Mouse (Mus musculus): ENCODE measurements around the gene Wdr45. TPM values are rescaled to one million over a fixed set of nuclear protein-coding genes. Genes with fewer than 3 reads are reported as not detected.

Gene Wdr45
- polyA plus RNA-seq, 1 experiment, result 8.7 TPM

DNA sequence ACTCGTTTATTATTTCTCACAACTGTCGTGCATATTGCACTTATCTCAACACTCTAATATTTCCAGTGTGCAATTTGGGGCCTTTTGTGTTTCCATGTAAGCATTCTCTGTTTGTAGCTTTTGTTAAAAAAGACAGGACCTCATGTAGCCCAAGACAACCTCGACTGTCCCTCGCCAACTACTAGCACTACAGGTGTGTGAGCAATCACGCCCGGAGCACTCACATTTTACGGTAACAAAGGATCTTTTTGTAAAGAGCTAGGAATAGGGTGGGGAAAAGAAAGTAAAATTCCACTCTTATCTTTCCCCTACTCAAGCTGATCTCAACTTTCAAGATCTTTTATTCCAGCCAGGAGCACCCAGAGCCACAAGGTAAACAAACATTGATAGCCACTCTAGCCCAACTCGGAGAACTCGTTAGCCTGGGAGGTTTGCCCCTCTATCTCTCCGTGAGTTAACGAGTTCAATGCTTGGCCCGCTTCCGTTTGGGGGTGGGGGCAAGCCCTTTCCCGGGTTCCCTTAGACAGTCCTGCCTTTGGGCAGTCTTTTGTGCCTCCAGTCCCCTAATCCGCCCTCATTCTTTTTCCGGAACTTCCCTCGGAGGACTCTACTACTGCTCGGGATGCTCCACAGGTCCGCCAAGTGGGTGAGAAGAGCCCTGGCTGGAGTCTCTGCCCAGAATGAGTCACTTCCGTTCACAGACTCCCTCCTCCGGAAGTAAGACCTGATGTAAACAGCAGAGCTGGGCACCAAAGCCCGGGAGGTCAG lies 7.6 kb downstream of the Wdr45 start, which contains the start of gene Gm45208:
Gm45208 (plus strand) TSS at position 732 of the 768 bp plus-strand sequence.
- no peak for TF ChIP-seq GATA1 (IDR thresholded peaks at IDR 0.05; ENCODE audit: borderline replicate concordance, low read length)
- TF ChIP-seq FLI1 (IDR thresholded peaks at IDR 0.05; ENCODE audit: low read length), result no peak
- H3K4me3 ChIP-seq (replicated peaks), result peak within 1 kb of the TSS; percentile 95
- H3K36me3 ChIP-seq (replicated peaks; ENCODE audit: low read length), result peaks cover 34% of the 10 kb centered on the region
- no peaks in the 10 kb centered on the region for H3K27me3 ChIP-seq (replicated peaks)
- no peaks in the 10 kb centered on the region for H3K9me3 ChIP-seq
- H3K4me1 ChIP-seq, result peaks cover 26% of the 10 kb centered on the region

- no peaks in the 10 kb centered on the region for H3K27me3 ChIP-seq (replicated peaks)
- peak overlapping the region; percentile 95 for H3K4me3 ChIP-seq (replicated peaks)
- H3K9me3 ChIP-seq, result no peaks in the 10 kb centered on the region
- H3K36me3 ChIP-seq (replicated peaks; ENCODE audit: low read length), result peaks cover 40% of the 10 kb centered on the region
- H3K4me1 ChIP-seq, result peaks cover 31% of the 10 kb centered on the region
- TF ChIP-seq FLI1 (IDR thresholded peaks at IDR 0.05; ENCODE audit: low read length) (no peak), GATA1 (IDR thresholded peaks at IDR 0.05; ENCODE audit: borderline replicate concordance, low read length) (no peak)
These were observed 8.1 kb downstream of the Wdr45 start for GRCm38 (mm10) chrX:7722282-7722611.

DNA sequence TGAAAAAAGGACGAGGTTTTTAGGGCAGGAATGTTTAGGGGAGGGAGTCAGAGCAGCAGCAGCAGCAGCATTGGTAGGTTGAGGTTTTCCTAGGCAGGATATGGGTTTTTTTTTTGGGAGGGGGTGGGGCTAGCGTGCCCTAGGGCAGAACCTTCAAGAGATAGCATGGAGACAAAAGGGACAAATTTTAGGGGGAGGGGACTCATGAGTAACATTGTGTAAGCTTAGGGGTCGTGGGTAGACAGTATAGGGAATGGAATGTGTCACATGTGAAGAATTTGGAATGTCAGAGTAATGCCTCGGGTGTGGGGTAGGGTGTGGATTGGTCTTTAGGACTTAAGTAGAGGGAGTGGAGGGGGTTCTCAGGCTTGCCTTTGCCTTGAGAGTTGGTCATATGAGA lies 8.6 kb downstream of the Wdr45 start:
- TF ChIP-seq GATA1 (IDR thresholded peaks at IDR 0.05; ENCODE audit: borderline replicate concordance, low read length) (no peak), FLI1 (IDR thresholded peaks at IDR 0.05; ENCODE audit: low read length) (no peak)
- H3K4me1 ChIP-seq, result peaks cover 36% of the 10 kb centered on the region
- H3K9me3 ChIP-seq, result no peaks in the 10 kb centered on the region
- no peaks in the 10 kb centered on the region for H3K27me3 ChIP-seq (replicated peaks)
- H3K4me3 ChIP-seq (replicated peaks), result peak overlapping the region; percentile 95
- H3K36me3 ChIP-seq (replicated peaks; ENCODE audit: low read length), result peaks cover 44% of the 10 kb centered on the region

- TF ChIP-seq GATA1 (IDR thresholded peaks at IDR 0.05; ENCODE audit: borderline replicate concordance, low read length), result no peak
- TF ChIP-seq FLI1 (IDR thresholded peaks at IDR 0.05; ENCODE audit: low read length), result no peak
- Histone ChIP-seq H3K9me3 (no peaks in the 10 kb centered on the region), H3K36me3 (replicated peaks; ENCODE audit: low read length) (peaks cover 46% of the 10 kb centered on the region), H3K4me3 (replicated peaks) (peak overlapping the region; percentile 79), H3K4me1 (peaks cover 47% of the 10 kb centered on the region), H3K27me3 (replicated peaks) (no peaks in the 10 kb centered on the region)
These were observed 10.0 kb downstream of the Wdr45 start for GRCm38 (mm10) chrX:7724135-7724534.

DNA sequence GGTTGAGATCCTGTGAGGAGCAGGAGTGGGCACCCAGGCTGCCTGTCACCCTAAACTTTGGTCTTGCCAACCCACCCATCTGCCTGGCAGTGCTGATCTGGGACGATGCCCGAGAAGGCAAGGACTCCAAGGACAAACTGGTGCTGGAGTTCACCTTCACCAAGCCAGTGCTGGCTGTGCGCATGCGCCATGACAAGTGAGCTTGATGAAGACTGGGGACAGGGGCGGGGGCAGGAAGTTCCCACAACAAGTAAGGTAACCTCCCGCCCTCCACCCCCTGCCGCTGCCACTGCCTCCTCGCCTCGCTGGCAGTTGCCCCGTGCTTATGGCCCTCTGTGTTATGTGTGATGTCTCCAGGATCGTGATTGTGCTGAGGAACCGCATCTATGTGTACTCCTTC lies 11.7 kb downstream of the Wdr45 start:
- no peak for TF ChIP-seq FLI1 (IDR thresholded peaks at IDR 0.05; ENCODE audit: low read length)
- TF ChIP-seq GATA1 (IDR thresholded peaks at IDR 0.05; ENCODE audit: borderline replicate concordance, low read length), result no peak
- H3K36me3 ChIP-seq (replicated peaks; ENCODE audit: low read length), result peaks cover 46% of the 10 kb centered on the region
- H3K4me1 ChIP-seq, result peaks cover 52% of the 10 kb centered on the region
- no peak overlapping the region for H3K4me3 ChIP-seq (replicated peaks)
- H3K9me3 ChIP-seq, result no peaks in the 10 kb centered on the region
- H3K27me3 ChIP-seq (replicated peaks), result no peaks in the 10 kb centered on the region

DNA sequence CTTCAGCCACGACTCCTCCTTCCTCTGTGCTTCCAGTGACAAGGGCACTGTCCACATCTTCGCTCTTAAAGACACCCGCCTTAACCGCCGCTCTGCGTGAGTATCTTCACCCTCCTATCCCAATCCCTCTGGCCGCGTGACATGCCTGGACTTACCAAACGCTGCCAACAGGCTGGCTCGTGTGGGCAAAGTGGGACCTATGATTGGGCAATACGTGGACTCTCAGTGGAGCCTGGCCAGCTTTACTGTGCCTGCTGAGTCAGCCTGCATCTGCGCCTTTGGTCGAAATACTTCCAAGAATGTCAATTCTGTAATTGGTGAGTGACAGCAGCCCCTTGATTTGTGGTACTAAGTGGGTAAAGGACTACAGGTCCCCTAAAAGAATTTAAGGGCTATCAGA lies 13.0 kb downstream of the Wdr45 start:
- Histone ChIP-seq H3K36me3 (replicated peaks; ENCODE audit: low read length) (peaks cover 46% of the 10 kb centered on the region), H3K9me3 (no peaks in the 10 kb centered on the region), H3K4me3 (replicated peaks) (no peak overlapping the region), H3K4me1 (peaks cover 52% of the 10 kb centered on the region), H3K27me3 (replicated peaks) (no peaks in the 10 kb centered on the region)
- TF ChIP-seq FLI1 (IDR thresholded peaks at IDR 0.05; ENCODE audit: low read length) (no peak), GATA1 (IDR thresholded peaks at IDR 0.05; ENCODE audit: borderline replicate concordance, low read length) (no peak)

DNA sequence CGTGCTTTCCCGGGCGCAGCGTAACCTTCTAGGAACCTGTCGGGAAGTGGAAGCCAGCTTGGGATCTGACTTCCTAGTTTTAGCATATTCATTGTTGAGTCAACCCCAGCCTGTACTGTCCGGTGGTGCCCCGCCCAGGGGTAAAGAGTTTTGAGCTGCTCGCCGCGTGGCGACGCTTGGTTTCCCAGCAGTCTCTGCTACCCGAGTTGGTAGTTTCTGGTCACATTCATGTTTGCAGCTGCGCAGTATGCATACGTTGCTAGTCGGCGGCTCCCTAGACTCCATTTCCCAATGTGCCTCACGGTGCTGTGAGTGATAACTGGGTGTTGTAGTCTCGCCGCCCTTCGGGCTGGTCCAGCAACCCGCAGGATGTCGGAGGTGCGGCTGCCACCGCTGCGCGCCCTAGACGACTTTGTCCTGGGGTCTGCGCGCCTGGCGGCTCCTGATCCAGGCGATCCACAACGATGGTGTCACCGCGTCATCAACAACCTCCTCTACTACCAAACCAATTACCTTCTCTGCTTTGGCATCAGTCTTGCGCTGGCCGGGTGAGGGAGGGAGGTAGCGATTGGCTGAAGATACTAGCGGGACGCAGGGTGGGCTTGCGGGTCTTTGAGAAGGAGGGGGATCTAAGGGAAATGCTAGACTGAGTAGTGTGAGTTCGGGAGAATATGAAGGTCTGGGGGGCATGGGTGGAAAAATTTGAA lies 14.2 kb downstream of the Wdr45 start, which contains the start of gene Praf2:
Praf2 (plus strand) TSS at position 225 of the 707 bp plus-strand sequence.
- Histone ChIP-seq H3K36me3 (replicated peaks; ENCODE audit: low read length) (peaks cover 44% of the 10 kb centered on the region), H3K9me3 (no peaks in the 10 kb centered on the region), H3K4me3 (replicated peaks) (peak within 1 kb of the TSS; percentile 91), H3K27me3 (replicated peaks) (no peaks in the 10 kb centered on the region), H3K4me1 (peaks cover 45% of the 10 kb centered on the region)
- no peak for TF ChIP-seq FLI1 (IDR thresholded peaks at IDR 0.05; ENCODE audit: low read length)
- TF ChIP-seq GATA1 (IDR thresholded peaks at IDR 0.05; ENCODE audit: borderline replicate concordance, low read length), result no peak

DNA sequence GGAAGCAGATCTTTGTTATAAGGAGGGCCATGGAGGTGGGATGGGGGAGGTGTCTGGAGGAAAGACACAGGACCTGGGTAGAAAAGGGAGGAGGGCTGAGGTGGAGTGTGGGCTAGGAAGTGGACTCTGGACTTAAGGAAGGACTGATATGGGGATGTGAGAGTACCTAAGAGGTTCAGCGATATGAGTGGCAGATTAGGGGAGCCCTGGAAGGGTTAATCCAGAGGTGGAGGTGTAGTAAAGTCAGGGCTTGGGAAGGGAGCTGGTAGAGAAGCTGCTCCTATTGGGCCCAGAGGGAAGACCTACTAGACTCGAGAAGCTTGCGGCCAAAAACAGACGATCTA lies 14.8 kb downstream of the Wdr45 start:
- peaks cover 38% of the 10 kb centered on the region for H3K36me3 ChIP-seq (replicated peaks; ENCODE audit: low read length)
- peak overlapping the region; percentile 91 for H3K4me3 ChIP-seq (replicated peaks)
- TF ChIP-seq FLI1 (IDR thresholded peaks at IDR 0.05; ENCODE audit: low read length), result no peak
- TF ChIP-seq GATA1 (IDR thresholded peaks at IDR 0.05; ENCODE audit: borderline replicate concordance, low read length), result no peak
- H3K4me1 ChIP-seq, result peaks cover 41% of the 10 kb centered on the region
- no peaks in the 10 kb centered on the region for H3K9me3 ChIP-seq
- no peaks in the 10 kb centered on the region for H3K27me3 ChIP-seq (replicated peaks)

DNA sequence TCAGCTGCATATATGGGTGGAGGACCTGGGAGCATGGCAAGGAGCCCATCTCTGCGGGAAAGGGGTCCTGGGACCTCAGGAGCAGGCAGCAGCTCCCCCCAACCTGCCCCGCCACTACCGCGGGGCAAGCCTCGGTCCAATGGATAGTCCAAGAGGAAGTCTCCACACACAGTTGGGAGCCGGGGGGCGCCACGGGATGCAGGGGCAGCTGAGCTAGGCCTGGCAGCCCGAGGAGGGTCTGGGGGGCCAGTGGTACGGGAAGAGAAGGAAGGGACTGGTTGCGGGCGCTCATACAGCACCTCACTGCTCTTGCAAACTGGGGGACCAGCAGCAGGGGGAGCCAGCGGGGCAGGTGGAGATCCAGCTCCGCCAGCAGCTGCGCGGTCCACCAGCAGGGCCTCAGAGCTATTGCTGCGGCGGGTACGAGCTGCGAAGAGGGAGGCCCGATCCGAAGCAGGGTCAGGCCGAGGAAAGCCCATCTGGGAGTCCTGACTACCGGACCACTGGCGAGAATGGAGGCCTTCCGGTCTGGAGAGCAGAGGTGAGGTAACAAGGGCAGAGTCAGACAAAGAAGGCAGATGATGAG lies 19.5 kb downstream of the Wdr45 start:
- Histone ChIP-seq H3K36me3 (replicated peaks; ENCODE audit: low read length) (no peaks in the 10 kb centered on the region), H3K27me3 (replicated peaks) (no peaks in the 10 kb centered on the region), H3K4me1 (peaks cover 17% of the 10 kb centered on the region; the same call in 1 of the 2 replicates), H3K9me3 (no peaks in the 10 kb centered on the region), H3K4me3 (replicated peaks) (peak overlapping the region; percentile 83)
- TF ChIP-seq GATA1 (IDR thresholded peaks at IDR 0.05; ENCODE audit: borderline replicate concordance, low read length) (no peak), FLI1 (IDR thresholded peaks at IDR 0.05; ENCODE audit: low read length) (no peak)
